Mouse (Mus musculus) urinary bladder, postnatal 36 days (tissue): ENCODE measurements around the gene Kif15.
A peak's percentile ranks its signal among the peaks of the same experiment; 100 is the strongest.

Experiments used
- DNase-seq, 2 experiments: peaks; one replicate each; pipeline ENCODE4 v3.0.0; 2022; ENCODE audit warnings: low spot score in 2 of 2, mixed read lengths in 1 of 2

The Kif15 gene

DNA sequence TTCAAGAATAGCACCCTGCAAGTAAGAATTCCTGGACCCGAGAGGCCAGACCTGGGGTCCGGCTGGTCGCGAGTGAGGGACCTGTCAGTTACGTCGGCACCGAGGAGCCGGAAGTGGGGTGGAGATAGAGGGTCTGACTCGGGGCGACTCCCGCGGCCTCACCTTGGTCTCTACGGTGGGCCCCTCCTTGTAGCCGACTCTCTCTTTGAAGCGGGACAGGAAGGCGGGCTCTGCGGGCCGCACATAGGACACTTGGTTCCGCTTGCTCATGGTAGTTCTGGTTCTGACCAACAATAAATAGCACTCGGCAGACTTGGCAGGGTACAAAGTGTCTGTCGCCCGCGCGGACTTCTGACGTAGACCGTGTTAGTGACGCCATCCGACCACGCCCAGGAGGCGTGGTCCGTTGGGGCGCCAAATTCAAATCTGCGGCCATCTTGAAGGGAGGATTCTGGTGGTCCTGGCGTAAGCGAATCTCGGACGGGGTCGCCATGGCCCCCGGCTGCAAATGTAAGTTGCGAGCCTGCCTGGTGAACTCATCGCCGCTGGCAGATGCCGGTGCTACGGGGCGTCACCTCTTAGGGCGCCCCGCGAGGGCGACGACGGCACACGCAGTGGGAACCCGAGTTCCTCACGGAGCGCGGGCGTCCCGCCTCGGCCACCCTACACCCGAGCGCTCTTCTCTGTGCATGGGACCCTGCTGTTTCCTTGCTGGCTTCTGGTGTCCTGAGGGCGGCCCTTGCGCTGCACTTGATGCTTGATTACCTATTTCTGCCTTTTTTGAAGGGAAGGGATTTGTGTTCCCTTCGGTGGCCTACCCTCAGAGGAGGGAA is at the start of gene Kif15, which contains the start of gene 1110059G10Rik:
Kif15 (plus strand) TSS at position 404 of the 833 bp plus-strand sequence.
1110059G10Rik (minus strand) TSS at position 358 of the 833 bp plus-strand sequence.
- DNase-seq: peak; percentile 84 to 89

- no peak for DNase-seq
These were observed 49.8 kb upstream of the Kif15 start for GRCm38 (mm10) chr9:122901047-122901446.

DNA sequence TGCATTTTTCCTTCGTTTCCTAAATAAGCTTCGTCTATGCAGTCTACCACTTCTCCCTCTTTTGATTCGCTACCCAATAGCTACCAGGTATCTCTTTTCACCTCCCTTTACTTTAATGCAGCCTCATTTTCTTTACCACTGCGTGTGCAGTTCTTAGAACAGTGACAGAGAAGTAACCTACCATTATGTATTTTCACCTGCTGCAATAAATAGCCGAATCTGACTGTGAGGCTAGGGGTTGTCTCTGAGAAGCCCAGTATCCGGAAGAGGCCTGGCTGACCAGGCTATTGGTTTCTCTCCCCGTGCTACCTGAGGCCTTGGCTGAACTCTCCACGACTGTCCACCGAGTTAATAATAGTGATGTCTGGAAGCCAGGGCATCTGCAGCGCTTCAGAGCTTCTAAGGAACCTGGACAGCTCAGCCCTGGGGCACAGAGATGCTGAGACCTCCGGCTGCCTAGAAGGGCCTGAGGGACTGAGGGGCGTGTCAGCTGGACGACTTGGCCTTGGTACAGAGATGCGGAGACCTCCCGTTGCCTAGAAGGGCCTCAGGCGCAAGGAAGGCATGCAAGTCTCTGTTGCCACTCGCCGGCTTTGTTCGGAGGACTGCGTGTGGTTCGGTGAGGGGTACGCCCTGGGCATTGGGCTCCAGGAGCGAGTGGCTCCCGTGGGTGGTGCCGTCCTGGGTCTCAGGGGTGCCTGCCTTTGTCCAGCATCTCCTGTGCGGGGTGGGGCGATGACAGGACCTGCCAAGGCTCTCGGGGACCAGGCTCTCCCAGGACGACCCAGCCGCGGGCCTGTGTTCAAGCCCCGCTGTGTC is 47.9 kb upstream of the Kif15 start:
- DNase-seq: peak; percentile 28 to 54

DNA sequence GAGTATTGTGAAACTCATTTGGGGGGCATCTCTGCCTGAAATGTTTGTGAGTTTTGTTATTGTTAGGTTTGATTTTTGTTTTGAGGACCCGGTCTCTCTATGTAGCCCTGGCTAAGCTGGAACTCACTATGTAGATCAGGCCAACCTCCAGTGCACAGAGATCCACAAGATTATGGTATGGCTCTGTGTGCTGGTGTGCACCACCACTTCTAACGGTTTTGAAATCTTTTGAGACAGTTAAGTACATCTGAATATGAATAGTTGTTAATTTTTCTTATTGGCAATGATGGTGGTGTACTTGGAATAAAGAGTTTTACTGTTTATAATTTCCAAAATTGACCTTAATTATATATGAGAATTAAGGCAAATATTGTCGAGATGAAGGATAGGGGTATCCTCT is 28.4 kb upstream of the Kif15 start:
- DNase-seq: no peak

- DNase-seq: peak; percentile 35 to 58
These were observed 27.9 kb upstream of the Kif15 start, which contains the start of gene Zfp105 for GRCm38 (mm10) chr9:122922936-122923381. Zfp105 (plus strand) TSS chr9:122923072.

DNA sequence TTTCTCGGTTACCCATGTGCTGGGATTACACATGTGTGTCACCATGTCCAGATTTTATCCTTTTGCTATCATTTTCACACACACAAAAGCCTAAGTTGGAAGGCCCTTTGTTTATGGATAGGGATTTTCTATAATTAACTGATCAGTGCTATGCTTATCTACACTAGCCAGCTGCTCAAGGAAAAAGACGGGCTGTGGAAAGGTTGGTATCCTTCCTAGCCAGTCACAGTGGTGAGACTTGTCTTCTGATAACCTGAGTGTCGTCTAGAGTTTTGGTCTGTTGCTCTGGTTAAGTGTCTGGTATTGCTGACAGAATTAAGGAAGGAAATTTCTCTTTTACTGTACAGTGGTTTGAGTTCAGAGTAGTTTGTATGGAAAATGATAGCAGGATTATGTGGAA is 21.9 kb upstream of the Kif15 start:
- no peak for DNase-seq

GRCm38 (mm10) chr9:122998406-122999192 is 47.8 kb downstream of the Kif15 start:
- no peak for DNase-seq

- no peak for DNase-seq
These were observed 48.3 kb downstream of the Kif15 start for GRCm38 (mm10) chr9:122999193-122999586.

GRCm38 (mm10) chr9:123004718-123005117 is 53.9 kb downstream of the Kif15 start:
- no peak for DNase-seq

GRCm38 (mm10) chr9:123006071-123006470 is 55.2 kb downstream of the Kif15 start:
- DNase-seq: no peak

DNA sequence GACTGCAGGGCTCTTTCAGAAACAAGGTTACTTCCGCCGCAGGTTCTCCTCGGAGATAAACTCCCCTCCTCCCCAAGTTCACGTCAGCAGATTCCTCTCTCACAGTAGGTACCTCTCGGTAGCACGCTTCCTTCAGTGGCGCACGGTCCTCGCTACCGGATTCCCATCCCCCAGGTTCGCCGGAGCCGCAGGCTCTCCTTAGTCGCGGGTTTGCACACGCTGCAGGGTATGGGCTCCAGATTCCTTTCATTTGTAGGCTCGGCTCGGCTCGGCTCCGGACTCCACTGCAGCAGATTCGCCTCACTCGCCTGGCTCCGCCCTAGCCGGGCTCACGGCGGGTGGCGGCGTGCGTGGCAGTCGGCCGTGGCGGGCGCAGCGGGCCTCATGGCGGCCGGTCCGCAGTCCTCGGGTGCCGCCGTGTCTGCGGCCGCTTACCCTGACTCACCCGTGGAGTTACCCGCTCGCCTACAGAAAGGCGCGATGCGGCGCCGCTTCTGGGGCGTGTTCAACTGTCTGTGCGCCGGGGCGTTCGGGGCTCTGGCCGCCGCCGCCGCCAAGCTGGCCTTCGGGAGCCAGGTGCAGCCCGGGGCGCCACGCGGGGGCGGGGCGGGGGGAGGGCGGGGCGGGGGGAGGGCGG is 70.3 kb downstream of the Kif15 start, which contains the start of gene Tmem42:
Tmem42 (plus strand) TSS at position 332 of the 637 bp plus-strand sequence.
- DNase-seq: peak; percentile 83 to 86

DNA sequence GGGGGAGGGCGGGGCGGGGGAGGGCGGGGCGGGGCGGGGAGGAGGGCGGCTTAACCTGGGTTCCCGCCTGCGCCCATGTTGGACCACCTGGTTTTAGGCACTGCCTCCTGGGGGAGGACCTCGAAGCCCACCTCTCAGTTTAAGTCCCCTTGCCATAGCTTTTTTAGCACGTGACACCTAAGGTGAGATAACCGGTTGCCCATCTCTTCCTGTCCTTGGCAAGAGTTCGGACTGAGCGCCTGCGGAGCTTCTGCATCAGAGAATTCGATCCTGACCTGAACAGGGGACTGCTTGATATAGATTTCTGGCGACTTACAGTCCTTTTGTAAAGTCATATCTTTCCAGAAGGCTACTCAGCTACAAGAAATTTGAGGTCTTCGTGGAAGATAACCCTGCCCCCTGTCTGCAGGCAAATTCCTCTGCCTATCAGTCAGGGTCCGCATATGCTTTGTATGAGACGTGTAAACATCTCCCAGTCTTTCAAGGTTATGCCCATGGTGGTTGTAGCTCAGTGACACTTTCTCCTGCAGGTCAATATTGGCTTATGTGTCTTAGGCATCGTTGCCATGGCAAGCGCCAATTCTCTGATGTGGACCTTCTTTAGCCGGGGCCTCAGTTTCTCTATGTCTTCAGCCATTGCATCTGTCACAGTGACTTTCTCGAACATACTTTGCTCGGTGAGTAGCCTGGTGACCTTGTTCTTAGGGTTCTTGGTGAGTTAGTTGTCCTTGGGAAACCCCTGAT is 71.0 kb downstream of the Kif15 start:
- no peak for DNase-seq

DNA sequence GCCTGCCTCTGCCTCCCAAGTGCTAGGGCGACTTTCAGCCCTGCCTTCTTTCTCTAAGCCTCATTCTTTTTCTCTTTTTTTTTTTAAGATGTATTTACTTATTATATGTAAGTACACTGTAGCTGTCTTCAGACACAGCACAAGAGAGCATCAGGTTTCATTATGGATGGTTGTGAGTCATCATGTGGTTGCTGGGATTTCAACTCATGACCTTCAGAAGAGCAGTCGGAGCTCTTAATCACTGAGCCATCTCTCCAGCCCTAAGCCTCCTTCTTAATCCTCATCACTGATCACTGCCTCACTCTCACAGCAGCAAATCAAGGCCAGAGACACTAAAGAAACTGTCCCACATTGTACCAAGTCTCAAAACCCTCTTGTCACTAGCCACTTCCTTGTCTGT is 73.4 kb downstream of the Kif15 start:
- no peak for DNase-seq

DNA sequence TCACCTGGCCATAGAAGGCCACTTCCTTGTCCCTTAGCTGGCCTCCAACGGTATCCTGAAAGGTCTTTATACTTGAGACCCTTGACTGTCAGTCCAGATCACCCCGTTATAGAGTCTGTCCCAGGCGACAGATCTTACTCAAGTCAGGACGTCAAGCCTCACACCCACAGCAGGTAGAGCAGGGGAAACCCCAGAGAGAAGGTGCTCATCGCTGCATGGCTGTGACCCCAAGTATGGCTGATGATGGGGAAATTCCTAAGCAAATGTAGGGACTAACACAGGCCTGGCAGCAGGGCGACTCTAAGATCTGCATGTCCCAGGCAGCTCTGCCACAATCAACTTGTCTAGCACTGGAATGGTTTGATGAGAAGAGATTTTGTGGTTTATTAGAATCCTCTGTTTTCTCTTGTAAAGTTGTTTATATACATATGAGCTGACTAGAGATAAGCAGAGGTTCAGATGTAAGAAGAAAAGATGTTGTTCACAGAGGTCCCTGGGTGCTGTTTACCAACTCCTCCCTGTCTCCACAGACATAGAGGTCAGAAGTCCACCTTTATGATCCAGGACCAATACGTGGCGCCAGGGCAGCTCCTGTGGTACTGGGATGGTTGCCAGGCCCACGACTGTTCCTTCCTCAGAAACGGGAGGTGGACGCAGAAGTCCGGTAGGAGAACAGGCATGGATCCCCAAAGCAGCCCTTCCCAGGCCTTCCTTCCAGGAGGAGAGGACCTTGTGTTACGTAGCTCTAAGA is 80.8 kb downstream of the Kif15 start:
- DNase-seq: no peak

- no peak for DNase-seq
These were observed 83.6 kb downstream of the Kif15 start, which contains the start of gene Tgm4 for GRCm38 (mm10) chr9:123034426-123034825. Tgm4 (plus strand) TSS chr9:123034726.

GRCm38 (mm10) chr9:123047665-123048064 is 96.8 kb downstream of the Kif15 start:
- DNase-seq: no peak

DNA sequence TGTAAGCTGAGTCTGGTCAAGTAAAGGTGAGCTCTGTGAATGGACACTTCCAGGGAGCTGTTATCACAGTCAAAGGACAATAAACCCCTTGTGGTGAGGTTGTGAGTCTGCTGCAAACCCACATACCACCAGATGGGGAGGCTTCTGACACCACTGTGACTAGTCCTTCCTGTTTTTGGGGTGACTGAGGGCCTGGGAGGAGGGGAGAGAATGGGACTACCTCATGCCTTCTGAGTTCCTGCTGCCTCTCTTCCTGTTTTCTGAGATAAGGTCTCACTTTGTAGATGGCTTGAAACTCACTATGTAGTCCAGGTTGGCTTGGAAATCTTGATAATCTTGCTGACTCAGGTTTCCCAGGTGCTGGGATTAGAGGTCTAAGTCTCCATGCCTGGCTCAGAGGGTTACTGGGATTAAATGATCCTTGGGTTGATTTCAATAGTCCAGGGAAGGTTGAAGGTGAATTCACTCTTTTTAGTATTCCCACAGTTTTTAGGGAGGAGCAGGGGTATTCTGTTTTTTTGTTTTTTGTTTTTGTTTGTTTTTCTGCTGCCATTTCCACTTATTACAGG is 108.0 kb downstream of the Kif15 start:
- no peak for DNase-seq

DNA sequence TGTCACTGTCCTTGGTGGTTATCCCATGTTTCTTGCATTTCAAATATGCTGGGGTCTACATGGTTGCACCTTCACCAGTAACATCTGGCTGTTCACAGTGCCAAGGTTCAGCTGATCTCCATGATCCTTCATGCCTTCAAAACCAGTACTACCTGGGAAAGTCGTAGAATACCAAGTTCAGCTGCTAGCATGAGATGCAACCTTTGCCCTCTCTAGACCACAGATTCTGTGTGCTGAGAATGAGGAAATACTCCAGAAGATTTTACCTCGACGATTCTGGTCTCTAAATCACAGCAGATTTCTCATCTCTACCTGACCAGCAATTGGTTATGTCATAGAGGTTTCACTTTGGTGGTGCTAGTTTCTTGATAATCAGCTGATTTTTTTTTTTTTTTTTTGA is 109.3 kb downstream of the Kif15 start:
- no peak for DNase-seq
